Mouse (Mus musculus) kidney, postnatal 0 days (tissue): Measurements from ENCODE around the gene Zfp870. TPM values are rescaled to one million over a fixed set of nuclear protein-coding genes. Genes with fewer than 3 reads are reported as not detected.

Experiments
- ATAC-seq: fragments of 200-750 bp; cut with Nextera tagmentation; replicated peaks from 2 replicates; pipeline ENCODE4 v1.8.0; 2017; ENCODE audit warnings: low read depth, moderate number of reproducible peaks, moderate TSS enrichment, moderate library complexity; ENCODE audit not compliant: low FRiP score
- DNase-seq: peaks from one replicate; pipeline ENCODE4 v3.0.0-alpha.2; 2016; ENCODE audit warnings: low spot score
- H3K27ac ChIP-seq: fragments of 300-500 bp; sonication (generic); 2 replicates; pipeline ENCODE4 v1.5.1; 2014; ENCODE audit warnings: mild to moderate bottlenecking
- H3K27me3 ChIP-seq: fragments of 300-500 bp; sonication (generic); 2 replicates; pipeline ENCODE4 v1.6.1; 2014; ENCODE audit warnings: low read length, mixed read lengths; ENCODE audit not compliant: insufficient read depth
- H3K36me3 ChIP-seq: fragments of 300-500 bp; sonication (generic); 2 replicates; pipeline ENCODE4 v1.6.1; 2014; ENCODE audit warnings: low read length, mixed read lengths; ENCODE audit not compliant: insufficient read depth
- H3K4me1 ChIP-seq: fragments of 300-500 bp; sonication (generic); replicated peaks from 2 replicates; pipeline ENCODE4 v1.6.1; 2014; ENCODE audit warnings: antibody characterized with exemption, low read length, mixed read lengths; ENCODE audit not compliant: insufficient read depth
- H3K4me2 ChIP-seq: fragments of 300-500 bp; sonication (generic); 2 replicates; pipeline ENCODE4 v1.6.1; 2014; ENCODE audit warnings: mild to moderate bottlenecking, low read length, moderate library complexity, mixed read lengths
- H3K4me3 ChIP-seq: fragments of 300-500 bp; sonication (generic); replicated peaks from 2 replicates; pipeline ENCODE4 v1.5.1; 2014; ENCODE audit warnings: low read depth, low read length
- H3K9ac ChIP-seq: fragments of 300-500 bp; sonication (generic); 2 replicates; pipeline ENCODE4 v1.6.1; 2014; ENCODE audit warnings: low read depth, low read length
- H3K9me3 ChIP-seq: fragments of 300-500 bp; sonication (generic); replicated peaks from 2 replicates; pipeline ENCODE4 v1.6.1; 2016; ENCODE audit warnings: low read length, inconsistent platforms, mixed read lengths
- CTCF ChIP-seq: IDR thresholded peaks from 2 replicates; pipeline ENCODE4 v1.5.1; 2016; ENCODE audit warnings: antibody characterized with exemption, low read depth, mild to moderate bottlenecking, moderate library complexity
- WGBS: fragments of 180-500 bp; shearing (Covaris S2); extraction: QIAGEN DNeasy Blood & Tissue Kit; methylation state at CpG from one replicate; pipeline ENCODE4 v1.1.7; 2014; 5-methylcytosine and 5-hydroxymethylcytosine counted together
- polyA plus RNA-seq: library from polyadenylated mRNA; unstranded; fragments of >200 nt; fragmentation: Nextera tagmentation; extraction: Ambion mirVana; gene quantifications from 2 replicates; pipeline ENCODE4 v1.2.1, GENCODE M21; 2015

The Zfp870 gene
- polyA plus RNA-seq, 1 experiment from 2014 or later = 6.9 TPM

DNA sequence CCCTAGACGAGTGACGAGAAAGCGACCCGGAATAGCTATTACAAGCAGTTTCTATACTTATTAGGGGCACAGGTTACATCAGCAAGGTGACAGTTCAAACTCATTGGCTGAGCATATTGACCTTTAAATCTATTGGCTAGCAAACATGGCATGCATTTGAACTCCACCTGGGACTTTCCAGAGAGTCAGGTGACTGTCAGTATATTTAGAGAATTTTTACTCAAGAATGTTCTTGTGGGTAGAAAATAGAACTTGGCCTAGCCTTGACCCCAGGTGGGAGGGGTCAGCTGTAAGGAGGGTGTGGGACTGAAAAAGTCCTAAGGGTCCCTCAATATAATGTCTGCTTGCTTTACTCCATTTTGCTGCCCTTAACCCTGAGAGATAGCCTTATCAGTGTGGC lies 4.0 kb upstream of the Zfp870 start:
- ATAC-seq = no peak
- DNase-seq = no peak
- Histone ChIP-seq H3K27me3 (no peaks in the 10 kb centered on the region), H3K27ac (no peak overlapping the region), H3K9ac (no peak overlapping the region), H3K4me3 (no peak overlapping the region), H3K4me1 (peaks cover 3% of the 10 kb centered on the region), H3K36me3 (no peaks in the 10 kb centered on the region), H3K9me3 (no peaks in the 10 kb centered on the region), H3K4me2 (no peak overlapping the region)
- WGBS = 78% methylated on average over 4 of the region's 4 CpGs
- TF ChIP-seq CTCF = no peak

DNA sequence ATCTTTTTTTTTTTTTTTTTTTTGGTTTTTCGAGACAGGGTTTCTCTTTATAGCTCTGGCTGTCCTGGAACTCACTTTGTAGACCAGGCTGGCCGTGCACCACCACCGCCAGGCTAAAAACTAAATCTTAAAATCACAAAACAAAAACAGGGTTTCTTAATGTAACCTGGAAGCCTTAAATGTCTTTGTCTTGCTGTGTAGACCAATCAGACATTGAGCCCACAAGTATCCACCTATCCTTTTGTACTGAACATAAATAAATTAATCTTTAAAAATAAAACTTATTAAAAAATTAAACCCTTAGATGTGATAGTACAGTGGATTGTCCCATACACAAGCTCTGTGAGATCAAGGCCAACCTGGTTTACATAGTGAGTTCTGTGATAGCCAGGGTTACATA lies 2.5 kb upstream of the Zfp870 start:
- Histone ChIP-seq H3K27me3 (no peaks in the 10 kb centered on the region), H3K27ac (no peak overlapping the region), H3K36me3 (no peaks in the 10 kb centered on the region), H3K4me1 (peaks cover 6% of the 10 kb centered on the region), H3K9ac (no peak overlapping the region), H3K4me2 (no peak overlapping the region), H3K9me3 (no peaks in the 10 kb centered on the region), H3K4me3 (no peak overlapping the region)
- ATAC-seq (no peak), DNase-seq (no peak)
- no peak for TF ChIP-seq CTCF
- WGBS = 73% methylated on average over 3 of the region's 3 CpGs

DNA sequence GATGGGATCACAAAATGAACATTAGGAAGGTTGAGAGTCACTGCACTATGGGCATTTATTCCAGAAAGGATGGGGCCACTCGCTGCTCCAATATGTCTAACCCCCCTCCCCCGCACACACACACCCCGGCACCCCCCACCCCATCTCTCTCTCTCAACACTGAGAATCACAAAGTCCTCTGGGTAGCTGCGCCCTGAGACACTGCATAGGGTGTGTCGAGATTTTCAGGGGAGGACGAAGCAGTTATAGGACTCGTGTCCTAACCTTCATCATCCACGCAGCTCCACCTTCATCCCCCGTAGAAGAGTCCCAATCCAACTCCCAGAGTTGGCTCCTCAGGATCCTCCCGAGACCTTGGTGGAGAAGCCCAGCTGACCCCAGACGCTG lies 597 bp downstream of the Zfp870 start:
- Histone ChIP-seq H3K27ac (peak overlapping the region; percentile 89), H3K36me3 (no peaks in the 10 kb centered on the region), H3K27me3 (no peaks in the 10 kb centered on the region), H3K9me3 (no peaks in the 10 kb centered on the region), H3K4me2 (peak overlapping the region; percentile 76), H3K9ac (peak overlapping the region; percentile 86), H3K4me1 (peaks cover 6% of the 10 kb centered on the region), H3K4me3 (peak overlapping the region; percentile 75)
- no peak for ATAC-seq
- no peak for TF ChIP-seq CTCF
- no peak for DNase-seq
- under 1% methylated on average over 11 of the region's 11 CpGs for WGBS

DNA sequence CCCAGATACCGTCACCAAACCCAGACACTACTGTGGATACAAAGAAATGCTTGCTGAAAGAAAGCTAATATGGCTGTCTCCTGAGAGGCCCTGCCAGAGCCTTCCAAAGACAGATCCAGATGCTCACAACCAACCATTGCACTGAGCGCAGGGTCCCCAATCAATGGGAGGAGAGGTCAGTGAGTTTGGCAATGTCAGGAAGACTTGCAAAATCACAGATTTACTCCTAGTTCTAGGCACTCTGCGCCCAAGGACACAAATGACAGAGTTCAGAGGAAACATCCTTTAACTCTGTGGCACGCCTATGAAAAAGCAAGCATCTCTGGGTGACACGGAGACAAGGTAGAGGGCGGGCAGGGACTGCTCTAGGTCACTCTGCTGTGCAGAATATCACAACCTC lies 1.8 kb downstream of the Zfp870 start:
- no peak overlapping the region for H3K4me2 ChIP-seq
- H3K4me3 ChIP-seq = no peak overlapping the region
- H3K36me3 ChIP-seq = 0 out of 2 replicates have a peak, but pooled peaks cover 6% of the 10 kb centered on the region
- no peak overlapping the region for H3K27ac ChIP-seq
- no peaks in the 10 kb centered on the region for H3K27me3 ChIP-seq
- peaks cover 6% of the 10 kb centered on the region for H3K4me1 ChIP-seq
- H3K9me3 ChIP-seq = no peaks in the 10 kb centered on the region
- no peak for ATAC-seq
- H3K9ac ChIP-seq = no peak overlapping the region
- 95% methylated on average over 6 of the region's 6 CpGs for WGBS
- no peak for DNase-seq
- no peak for TF ChIP-seq CTCF

DNA sequence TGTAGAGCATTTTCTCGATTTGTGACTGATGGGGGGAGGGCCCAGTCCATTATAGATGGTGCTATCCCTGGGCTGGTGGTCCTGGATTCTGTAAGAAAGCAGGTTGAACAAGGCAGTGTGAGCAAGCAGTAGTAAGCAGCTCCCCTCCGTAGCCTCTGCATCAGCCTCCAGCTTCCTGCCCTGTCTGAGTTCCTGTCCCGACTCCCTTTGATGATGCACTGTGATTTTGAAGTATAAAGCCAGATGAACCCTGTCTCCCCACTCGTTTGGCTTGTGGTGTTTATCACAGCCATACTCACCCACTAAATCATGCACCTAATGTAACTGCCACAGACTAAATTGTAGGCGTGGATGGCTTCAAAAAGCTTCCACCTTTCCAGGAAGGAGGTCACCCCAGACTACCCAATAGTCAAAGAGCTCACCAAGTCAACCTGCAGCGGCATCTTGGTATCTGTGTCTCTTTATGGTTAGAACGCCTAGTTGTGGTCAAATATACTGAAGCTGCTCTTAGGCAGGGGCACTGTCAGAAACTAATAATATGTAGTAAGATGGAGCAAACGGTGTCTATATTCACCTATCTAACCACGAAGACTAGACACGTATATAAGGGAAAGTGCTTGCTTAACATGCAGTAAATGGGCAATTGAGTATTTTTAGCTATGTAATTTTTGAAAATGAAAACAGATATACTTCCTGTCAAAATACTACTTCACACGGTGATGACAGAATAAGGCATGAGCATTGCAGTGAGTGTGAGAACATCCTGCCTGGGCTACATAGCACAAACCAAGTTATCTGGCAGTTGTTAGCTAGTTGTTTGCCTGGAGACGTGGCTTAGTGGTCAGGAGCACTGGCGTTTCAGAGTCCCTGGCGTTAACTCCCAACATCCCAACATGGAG lies 10.9 kb downstream of the Zfp870 start:
- Histone ChIP-seq H3K4me2 (no peak overlapping the region), H3K4me1 (no peaks in the 10 kb centered on the region), H3K9me3 (no peaks in the 10 kb centered on the region), H3K4me3 (no peak overlapping the region), H3K27me3 (no peaks in the 10 kb centered on the region), H3K27ac (no peak overlapping the region), H3K36me3 (peaks cover 20% of the 10 kb centered on the region), H3K9ac (no peak overlapping the region)
- ATAC-seq (no peak), DNase-seq (no peak)
- TF ChIP-seq CTCF = no peak
- 92% methylated on average over 14 of the region's 14 CpGs for WGBS

DNA sequence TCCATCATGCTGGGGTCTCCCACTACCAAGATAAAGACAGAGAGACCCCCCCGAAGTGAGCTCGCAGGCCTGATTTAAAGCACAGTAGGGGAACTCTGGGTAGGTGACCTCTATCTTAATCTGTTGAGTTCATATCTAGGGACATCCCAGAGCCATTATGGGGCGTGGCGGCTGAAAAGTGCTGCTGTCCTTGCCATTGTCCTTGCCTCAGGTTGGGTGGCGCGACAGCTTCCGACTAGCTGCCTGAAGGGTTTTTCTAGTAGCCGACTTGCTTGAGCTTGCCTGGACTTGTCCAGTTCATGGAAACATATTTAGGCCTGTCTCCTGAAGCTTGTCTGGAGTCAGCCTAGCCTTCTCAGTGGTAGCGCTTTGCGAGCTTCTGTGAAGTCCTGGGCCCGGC lies 12.7 kb downstream of the Zfp870 start:
- TF ChIP-seq CTCF = no peak
- no peak overlapping the region for H3K9ac ChIP-seq
- no peak overlapping the region for H3K4me2 ChIP-seq
- WGBS = 91% methylated on average over 11 of the region's 11 CpGs
- ATAC-seq = no peak
- H3K9me3 ChIP-seq = no peaks in the 10 kb centered on the region
- no peaks in the 10 kb centered on the region for H3K27me3 ChIP-seq
- no peaks in the 10 kb centered on the region for H3K4me1 ChIP-seq
- peaks cover 11% of the 10 kb centered on the region for H3K36me3 ChIP-seq
- no peak overlapping the region for H3K4me3 ChIP-seq
- no peak for DNase-seq
- no peak overlapping the region for H3K27ac ChIP-seq
